Mouse (Mus musculus) megakaryocyte-erythroid progenitor cell, adult 5-6 weeks (primary cell): ENCODE results near the gene Dusp6. TPM values are rescaled to one million over a fixed set of nuclear protein-coding genes. Genes with fewer than 3 reads are reported as not detected.
"Not testable (repeated sequence)": the region's sequence is repeated elsewhere in the genome, so short reads cannot be mapped to it uniquely, and the experiment has no call there.

Experiments
- ATAC-seq: replicated peaks from 2 replicates; pipeline ENCODE4 v1.8.0; 2016; ENCODE audit warnings: mild to moderate bottlenecking, inconsistent platforms; ENCODE audit not compliant: severe bottlenecking, poor library complexity, low FRiP score, low TSS enrichment
- total RNA-seq, 2 experiments: library from RNA; stranded (forward) in 1 of 2; stranded (reverse) in 1 of 2; fragments of 200-1000, 215-1000 nt in 1 of 2; fragments of >200 nt in 1 of 2; fragmentation: Nextera tagmentation in 1 of 2; gene quantifications; 2 replicates each; pipeline ENCODE4 v1.2.3; 2014 to 2017

The Dusp6 gene
- total RNA-seq (2014; fragmentation: Nextera tagmentation) (5.4 and 14.8 TPM in 2 replicates), total RNA-seq (2017) (20.6 and 20.9 TPM in 2 replicates)

GRCm38 (mm10) chr10:99262867-99263379 lies at the start of gene Dusp6:
TSS of gene Dusp6 (plus strand) at chr10:99263231.
- peak; percentile 86 for ATAC-seq

DNA sequence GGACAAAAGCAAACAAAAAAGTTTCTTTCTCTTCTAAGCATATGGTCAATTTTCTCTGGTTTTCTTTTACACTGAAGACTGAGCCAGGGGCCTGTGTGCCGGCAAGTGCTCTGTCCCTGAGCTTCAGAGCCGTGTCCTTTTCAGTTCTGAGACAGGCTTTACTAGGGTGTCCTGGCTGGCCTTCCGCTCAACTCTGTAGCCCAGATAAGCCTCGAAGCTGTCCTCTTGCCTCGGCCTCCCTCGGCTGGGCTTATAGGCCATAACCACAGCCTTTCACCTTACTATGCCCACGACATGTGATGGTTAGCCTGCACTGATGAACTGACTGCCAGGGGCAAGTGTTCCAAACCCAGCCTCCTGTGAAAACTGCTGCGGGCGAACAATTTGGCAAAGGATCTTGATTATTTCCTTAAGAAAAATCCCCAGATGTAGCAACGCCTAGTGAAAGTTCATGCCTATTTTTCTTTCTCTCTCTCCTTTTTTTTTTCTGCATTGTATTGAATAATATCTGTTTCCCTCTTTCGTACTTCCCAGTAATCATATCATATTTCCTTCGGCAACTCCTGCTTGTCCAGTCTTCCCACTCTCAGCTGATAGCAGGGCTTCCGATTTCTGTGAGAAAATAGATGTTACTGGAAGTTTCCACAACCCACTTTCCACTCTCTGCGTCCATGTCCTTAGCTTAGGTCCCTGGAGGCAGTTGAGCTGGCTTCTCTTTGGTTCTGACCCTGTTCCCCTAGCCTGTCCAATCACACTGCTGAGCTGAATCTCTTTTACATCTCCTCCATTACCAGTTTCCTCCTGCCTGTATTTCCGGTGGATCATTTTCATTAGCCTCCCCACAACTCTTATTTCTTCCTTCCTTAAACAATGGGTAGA lies 48.4 kb upstream of the Dusp6 start:
- ATAC-seq, result no peak

DNA sequence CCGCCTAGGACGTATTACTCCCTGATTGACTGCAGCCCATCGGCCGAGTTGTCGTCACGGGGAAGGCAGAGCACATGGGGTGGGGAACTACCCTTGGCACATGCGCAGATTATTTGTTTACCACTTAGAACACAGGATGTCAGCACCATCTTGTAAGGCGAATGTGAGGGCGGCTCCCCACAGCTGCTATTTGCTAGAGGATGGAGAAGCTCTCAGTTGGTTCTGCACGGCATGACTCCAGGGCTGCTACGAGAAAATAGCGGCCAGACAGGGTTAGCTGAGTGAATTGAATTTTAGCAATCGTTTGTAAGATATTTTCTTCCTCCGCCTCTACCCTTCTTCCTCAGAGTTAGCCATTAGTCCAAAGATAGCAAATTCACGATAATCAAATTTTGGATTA lies 46.5 kb upstream of the Dusp6 start:
- ATAC-seq, result not testable (repeated sequence)

DNA sequence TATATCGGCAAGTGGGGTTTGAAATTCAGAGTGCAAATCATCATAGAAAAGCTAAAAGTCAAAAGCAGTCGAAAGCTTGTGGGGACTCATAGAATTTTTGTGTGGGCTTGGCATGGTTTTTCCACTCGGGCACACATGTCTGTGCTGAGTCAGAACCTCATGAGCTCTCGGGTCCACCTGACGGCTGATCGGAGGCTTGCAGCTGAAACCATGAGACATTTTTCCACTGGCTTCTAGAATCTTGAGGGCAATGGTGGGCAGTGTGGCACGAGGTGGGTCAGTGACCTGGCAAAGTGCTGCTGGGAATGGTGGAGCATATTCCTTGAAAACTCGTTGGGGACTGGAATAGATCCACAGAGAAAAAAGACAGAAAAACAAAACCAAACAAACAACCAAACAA lies 41.5 kb upstream of the Dusp6 start:
- ATAC-seq, result no peak

DNA sequence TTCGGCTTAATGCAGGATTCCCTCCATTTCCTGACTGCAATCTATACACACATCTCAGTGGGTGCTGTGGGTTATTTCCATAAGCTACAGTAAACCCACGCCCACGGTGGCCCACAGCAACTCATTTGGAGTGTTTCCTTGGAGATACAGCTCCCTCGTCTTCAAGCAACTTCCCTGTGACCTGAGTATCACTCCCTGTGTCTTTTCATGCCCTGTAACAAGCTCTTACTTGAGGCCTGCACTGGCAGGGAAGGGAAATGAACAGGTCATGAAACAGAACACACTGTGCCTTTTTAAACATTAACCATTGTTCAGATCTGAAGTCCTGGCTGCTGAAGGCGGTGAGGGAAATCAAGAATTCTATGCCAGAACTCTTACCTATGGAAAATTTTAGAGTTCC lies 40.3 kb upstream of the Dusp6 start:
- no peak for ATAC-seq

- ATAC-seq, result no peak
Observed at GRCm38 (mm10) chr10:99224218-99224617, 38.8 kb upstream of the Dusp6 start.

DNA sequence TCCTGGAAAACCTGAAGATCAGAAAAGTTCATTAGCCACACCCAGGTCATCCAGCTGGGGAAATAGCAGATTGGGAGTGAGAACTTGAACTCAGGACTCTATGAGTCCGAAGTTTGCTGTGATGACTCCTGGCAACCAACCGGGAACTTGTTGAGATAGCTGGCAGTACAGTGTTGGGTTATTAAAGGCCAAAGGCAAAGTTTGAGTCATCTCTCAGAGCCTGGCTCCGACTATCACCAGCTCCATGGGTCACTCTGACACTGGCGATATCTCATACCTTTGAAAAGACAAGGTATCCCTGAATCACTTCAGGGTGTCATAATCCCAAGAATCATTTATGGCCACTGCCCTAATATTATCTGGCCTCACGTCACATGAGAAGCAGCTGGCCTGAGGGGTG lies 36.2 kb upstream of the Dusp6 start:
- ATAC-seq, result no peak

DNA sequence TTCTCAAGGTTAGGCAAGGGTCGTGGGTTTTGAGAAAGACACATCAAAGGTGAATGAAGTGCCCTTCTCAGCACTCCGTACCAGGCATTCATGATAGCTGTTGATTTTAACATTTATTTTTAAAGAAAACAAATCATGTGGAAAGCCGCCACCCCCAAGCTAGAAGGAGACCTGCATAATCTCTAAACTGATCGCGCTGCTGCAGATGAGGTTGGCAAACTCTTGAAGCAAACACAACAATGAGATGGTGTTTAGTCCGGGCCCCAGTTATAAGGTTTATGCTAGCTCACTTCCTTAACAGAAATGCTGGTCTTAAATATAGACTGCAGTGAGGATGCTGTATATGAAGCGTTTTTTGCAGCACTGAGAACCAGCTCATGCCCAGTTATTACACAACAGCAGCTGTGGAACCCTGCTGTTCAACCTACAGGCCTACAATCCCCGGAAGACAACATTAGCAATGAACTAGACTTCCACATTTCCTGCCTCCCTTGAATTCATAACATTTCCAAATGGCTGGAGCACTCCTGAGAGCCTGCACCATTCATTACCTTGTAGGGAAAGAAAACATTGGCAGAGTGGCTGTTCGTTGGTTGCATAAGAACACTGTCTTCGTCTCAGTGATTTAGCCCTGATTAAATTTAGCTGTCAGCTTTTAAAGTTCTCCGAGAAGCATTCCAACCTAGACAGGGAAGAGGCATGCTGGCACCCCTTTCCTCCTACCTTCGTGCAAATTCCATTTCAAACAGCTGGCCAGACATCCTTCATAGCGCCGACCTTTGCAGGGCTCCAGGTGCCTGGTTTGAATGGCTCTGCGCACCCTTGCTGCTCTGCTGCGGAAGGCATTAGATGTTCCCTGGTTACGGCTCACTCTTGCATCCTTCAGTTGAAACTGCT lies 34.8 kb upstream of the Dusp6 start:
- 0 out of 2 replicates have a peak, but pooled peaks have one; percentile 48 for ATAC-seq

- ATAC-seq, result 0 out of 2 replicates have a peak, but pooled peaks have one; percentile 32
Observed at GRCm38 (mm10) chr10:99229031-99229684, 33.9 kb upstream of the Dusp6 start.

DNA sequence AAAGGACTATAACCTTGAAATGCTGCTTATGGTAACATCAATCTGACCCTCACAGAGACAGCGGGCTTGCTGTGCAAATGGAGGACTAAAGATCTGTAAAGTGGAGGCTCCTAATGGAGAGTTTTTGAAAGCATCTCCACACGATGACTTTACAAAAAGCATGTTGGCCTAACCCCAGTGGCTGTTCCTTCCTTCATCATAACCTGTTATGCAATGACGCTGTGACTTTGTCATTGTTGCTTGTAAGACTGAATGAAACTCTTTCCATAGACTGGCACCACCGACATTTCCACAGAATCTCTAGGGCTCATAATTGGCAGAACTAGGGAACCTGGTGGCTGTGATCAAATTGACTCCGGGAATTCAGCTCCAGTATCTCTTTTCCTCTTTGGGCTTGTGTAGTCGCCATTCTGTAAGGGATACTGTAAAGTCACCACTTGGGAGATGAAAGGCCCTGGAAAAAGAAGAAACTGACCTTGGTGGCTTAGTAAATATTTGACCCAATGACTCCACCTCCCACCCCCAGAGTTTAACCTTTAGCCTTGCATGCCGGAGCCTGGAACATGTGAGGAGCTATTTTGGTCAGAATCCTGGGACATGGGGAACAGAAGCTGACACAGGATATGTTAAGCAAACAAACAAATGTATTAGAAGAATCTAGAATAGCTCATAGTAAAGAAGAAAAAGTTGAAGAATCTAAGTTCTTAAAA lies 30.4 kb upstream of the Dusp6 start:
- no peak for ATAC-seq

GRCm38 (mm10) chr10:99234336-99234735 lies 28.7 kb upstream of the Dusp6 start:
- no peak for ATAC-seq

GRCm38 (mm10) chr10:99235081-99235480 lies 27.9 kb upstream of the Dusp6 start:
- no peak for ATAC-seq

DNA sequence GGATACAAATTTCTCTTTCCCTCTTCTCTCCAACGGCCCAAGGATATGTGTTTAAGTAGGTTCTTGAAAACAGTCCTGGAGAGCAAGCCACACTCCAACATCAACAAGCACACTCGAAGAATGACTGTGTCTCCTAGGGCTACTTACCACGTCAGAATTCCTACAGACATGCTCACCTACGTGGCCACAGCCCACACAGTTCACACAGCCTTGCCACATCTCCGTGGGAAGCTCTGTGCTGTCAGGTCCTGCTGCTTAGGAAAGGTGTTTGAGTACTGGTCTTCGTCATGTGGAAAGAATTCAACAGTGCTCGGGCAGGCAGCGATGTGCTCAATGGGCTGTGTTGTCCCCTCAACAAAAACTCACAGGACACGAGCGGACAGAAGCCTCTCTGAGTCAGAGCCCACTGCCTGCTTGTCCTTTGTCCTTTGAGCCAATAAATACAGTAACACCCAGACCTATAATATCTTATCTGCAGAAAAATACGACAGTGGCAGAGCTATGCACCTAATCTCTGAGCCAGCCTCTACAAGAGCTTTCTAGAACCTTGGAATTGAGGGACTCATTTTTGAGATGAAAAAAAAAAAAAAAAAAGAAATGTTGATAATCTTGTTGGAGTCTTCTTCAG lies 25.7 kb upstream of the Dusp6 start:
- ATAC-seq, result no peak

DNA sequence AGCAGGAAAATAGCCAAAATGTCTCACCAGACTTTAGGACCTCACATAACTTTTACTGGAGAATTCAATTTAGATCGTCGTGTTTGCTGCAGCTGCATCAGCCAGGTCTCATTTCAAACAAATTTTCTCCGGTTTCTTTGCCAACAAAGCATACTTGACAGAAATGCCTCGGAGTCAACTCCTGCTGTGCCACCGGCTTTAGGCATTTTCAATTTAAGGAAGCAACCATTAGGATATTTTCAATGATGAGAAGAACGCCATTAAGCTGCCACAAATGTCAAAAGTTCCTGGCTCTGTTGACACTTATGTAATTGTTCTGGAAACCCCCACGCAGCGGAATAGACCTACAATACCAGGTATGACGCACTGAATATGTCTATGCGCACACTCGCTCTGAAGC lies 24.5 kb upstream of the Dusp6 start:
- no peak for ATAC-seq

DNA sequence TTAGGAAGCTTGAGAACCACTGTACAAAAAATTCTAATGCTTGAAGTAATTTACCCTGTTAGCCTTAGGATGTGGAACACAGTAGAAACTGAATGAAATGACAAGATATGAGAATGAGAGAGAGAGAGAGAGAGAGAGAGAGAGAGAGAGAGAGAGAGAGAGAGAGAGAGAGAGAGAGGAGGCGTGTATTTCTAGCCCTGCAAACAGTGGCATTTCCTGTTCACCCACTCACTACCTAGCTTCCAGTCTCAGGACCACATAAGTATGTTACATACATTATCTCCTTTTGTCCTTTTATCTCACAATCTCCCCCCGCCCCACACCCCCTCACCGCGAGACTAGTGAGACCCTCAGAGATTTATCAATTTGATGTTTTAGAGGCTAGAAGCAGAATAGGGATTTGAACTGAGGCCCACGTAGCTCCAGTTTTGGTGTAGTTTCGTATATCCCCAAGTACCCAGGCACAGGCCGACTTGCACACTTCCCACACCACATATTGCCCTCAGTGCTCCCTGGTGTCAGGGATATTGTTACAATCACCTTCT lies 21.7 kb upstream of the Dusp6 start:
- no peak for ATAC-seq

GRCm38 (mm10) chr10:99241829-99242711 lies 21.0 kb upstream of the Dusp6 start:
- ATAC-seq, result peak; percentile 62

GRCm38 (mm10) chr10:99242721-99243120 lies 20.3 kb upstream of the Dusp6 start:
- no peak for ATAC-seq
